Mouse (Mus musculus) c-Kit-positive CD71-positive TER-119-negative erythroid progenitor cells, embryonic 14.5 days (primary cell): Measurements from ENCODE around the gene Slc25a29.

Experiments used
- DNase-seq: peaks from one replicate; pipeline ENCODE4 v3.0.0-alpha.2; 2013; ENCODE audit warnings: low read depth

Slc25a29 gene

GRCm38 (mm10) chr12:108834337-108834736 lies 1.3 kb downstream of the Slc25a29 start:
- no peak for DNase-seq

DNA sequence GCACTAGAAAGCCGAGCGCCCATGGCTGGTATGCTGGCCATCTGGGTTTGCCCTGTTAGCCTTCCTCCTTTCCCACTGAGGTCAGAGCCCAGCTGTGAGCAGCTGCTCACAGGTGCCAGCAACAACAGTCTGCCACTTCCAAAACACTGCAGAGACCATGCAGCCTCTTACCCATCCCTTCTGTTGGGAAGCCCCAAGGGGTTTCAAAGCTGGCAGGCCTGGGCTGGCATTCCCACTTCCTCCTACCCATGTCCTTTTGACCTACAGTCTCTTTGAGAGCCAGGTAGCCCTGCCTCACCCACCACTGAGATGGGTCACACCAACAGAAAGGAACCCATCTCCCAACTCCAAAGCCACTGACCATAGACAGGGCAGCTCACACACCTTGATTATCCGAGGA lies 2.3 kb downstream of the Slc25a29 start:
- DNase-seq: no peak

DNA sequence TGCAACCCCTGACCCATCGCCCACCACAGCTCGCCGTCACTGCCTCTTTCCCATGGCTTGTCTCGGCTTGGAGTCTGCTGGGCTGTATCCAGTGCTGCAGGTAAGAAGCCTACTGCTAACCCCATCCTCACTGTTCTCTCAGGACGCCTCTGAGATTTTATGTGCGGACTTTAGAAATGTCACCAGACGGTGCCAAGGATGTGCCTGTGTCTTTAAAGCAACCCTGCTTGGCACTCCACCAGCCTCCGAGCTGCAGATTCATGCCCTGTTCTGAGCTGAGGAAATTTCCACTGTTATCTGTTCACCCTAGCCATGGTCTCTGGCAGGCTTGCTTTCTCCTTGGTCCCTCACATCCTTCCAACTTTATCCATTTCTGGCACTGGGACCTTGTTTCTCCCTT lies 2.8 kb downstream of the Slc25a29 start:
- no peak for DNase-seq

GRCm38 (mm10) chr12:108831966-108832643 lies 3.6 kb downstream of the Slc25a29 start:
- DNase-seq: no peak

GRCm38 (mm10) chr12:108830358-108830757 lies 5.3 kb downstream of the Slc25a29 start:
- DNase-seq: no peak

DNA sequence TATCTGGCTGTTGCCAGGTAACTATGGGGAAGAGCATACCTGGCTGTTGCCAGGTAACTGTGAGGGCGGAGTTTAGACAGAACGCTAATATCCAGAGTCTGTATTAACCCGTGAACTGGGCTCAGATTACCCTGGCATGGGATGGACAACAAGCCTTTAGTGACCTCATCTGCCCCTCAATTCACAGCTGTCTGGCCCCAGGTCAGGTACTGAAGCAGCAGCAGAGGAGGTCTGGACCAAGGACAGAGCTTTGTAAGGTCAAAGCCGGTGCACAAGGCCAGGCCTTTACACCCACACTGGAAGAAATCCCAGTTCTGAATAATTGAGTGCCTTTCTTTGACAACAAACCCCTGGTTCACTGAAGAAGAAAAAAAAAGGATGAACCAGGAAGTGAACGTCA lies 6.0 kb downstream of the Slc25a29 start:
- DNase-seq: no peak

DNA sequence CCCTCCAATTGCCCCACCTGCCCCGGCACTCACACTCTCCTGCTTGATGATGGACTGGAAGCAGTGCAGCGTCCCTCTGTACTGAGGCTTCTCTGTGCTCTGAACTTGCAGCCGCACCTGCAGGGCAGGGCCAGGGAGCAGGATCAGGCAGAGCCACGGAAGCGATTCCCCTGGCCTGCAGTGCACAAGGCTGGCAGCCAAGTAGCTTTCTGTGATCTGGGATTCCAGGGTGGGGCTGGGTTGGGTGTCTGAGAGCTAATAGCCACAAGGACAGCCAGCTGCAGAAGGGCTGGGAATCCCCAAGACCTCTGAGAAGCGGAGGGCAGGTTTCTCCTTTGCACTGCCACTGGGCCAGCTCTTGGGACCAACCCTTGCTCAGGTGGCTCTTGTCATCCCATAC lies 8.0 kb downstream of the Slc25a29 start:
- no peak for DNase-seq

- no peak for DNase-seq
These were observed 8.6 kb downstream of the Slc25a29 start for GRCm38 (mm10) chr12:108826958-108827535.

DNA sequence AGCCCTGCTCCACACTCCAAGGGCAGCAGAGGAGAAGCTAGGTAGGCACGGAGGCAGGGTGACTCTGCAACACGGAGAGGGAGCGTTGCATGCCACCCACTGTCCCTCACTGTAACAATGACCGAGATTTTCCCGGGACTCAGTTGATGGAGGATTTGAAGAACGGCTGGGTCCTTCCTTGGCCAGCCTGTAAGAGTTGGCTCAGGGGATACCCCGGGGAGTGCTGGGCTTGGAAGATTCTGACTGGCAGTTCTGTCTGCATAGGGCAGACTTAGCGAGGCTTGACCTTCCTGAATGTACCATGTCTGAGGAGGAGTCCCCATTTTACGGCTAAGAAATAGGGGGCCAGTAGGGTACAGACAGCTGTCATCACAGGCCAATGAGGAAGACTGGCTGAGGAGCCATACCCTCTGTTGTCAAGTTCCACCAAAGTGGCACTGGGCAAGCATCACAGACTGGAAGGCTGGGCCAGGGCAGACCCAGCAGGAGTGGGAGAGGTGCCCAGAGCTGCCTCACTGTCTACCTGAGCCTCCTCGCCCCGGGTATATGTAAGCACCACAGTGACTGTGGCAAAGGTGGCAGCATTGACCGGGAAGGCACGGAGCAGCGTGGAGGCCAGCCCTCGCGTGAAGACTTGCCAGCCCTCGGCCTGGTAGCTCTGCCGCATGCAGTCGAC lies 9.3 kb downstream of the Slc25a29 start:
- no peak for DNase-seq

DNA sequence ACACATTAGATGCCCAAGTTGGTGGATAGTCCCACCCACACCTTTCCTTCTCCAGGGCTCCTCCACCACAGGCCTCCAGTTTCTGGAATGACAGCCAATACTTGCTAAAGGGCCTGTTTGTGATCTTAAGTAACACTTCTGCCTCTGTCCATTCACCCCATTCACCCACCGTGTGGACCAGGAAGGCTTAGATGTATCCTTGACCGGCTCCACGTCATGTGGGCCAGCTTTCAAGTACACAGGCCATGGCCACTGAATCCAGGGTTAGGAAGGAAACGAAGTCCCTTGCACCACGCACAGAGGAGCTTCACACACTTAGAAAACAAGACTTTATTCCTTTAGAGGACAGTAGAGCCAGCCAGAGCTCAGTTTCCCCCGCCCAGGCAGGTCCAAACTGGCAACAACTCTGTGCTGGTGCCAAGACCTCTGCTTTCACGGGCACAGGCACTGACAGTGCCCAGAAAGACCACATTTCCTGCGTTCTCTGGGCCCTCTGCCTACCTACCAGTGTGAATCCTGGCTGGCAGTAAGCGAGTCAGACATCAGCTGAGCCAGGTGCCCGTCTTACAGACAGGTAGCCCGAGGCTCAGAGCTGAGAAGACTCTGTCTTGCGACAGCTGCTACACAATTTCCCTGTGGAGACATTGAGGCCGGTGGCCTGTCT lies 10.0 kb downstream of the Slc25a29 start:
- no peak for DNase-seq

- no peak for DNase-seq
These were observed 11.3 kb downstream of the Slc25a29 start for GRCm38 (mm10) chr12:108824225-108824874.

GRCm38 (mm10) chr12:108823036-108823435 lies 12.6 kb downstream of the Slc25a29 start:
- no peak for DNase-seq

DNA sequence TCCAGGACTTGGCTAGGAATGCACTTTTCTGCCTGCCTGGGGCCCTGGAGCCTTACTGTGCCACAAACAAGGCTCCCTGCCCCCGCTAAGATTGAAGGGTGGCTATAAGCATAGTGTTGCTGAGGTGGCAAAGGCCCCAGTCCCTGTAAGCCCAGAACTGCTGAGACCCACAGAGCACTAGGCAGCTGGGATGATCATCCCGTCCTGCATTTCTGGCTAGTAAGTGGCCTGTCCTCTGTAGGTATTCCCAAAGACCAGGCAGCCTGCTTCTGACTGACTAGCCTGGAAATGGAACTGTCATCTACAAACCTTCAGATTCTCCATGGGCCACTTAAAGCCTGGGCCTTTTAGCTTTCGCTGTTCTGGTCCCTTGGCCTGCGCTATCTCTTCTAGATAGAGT lies 15.2 kb downstream of the Slc25a29 start:
- DNase-seq: no peak

DNA sequence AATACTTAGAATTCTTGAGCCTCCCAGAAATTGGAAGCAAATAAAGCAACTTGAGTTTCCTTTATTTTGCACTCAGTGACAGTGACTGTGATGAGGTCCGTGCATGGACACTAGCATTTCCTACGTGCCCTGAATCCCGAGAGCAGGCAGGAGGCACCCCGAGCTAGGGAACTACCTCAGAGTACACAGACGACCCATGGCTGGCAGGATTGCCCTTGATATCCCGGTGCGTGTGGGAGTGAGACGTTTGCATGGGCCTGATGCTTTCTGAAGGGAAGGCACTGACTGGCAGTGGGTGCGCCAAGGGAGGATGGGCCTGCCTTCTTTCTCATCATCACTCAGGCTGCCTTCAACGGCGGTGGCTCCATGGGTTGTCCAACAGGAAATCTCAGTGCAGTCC lies 19.1 kb downstream of the Slc25a29 start:
- no peak for DNase-seq

- no peak for DNase-seq
These were observed 21.2 kb downstream of the Slc25a29 start for GRCm38 (mm10) chr12:108814470-108814869.

GRCm38 (mm10) chr12:108812463-108812862 lies 23.2 kb downstream of the Slc25a29 start:
- no peak for DNase-seq

- DNase-seq: no peak
These were observed 24.6 kb downstream of the Slc25a29 start for GRCm38 (mm10) chr12:108811133-108811532.

DNA sequence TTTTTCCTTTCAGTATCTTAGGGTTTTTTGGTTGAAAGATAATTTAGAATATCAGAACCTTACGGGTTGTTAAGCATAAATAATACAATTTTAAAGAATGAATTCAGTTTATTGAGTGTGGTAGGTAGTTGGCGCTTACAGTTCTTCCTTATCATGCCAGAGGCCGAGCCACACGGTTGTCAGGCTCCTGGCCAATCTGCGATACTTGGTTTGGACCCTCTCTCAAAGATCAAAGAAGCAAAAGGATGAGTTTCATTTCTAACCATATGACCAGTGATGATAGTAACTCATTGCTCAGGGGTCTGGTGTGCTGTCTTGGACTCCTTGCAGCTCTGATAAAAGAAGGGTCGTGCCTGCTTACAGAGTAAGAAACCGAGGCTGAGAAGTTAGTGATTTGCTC lies 25.4 kb downstream of the Slc25a29 start:
- DNase-seq: no peak

DNA sequence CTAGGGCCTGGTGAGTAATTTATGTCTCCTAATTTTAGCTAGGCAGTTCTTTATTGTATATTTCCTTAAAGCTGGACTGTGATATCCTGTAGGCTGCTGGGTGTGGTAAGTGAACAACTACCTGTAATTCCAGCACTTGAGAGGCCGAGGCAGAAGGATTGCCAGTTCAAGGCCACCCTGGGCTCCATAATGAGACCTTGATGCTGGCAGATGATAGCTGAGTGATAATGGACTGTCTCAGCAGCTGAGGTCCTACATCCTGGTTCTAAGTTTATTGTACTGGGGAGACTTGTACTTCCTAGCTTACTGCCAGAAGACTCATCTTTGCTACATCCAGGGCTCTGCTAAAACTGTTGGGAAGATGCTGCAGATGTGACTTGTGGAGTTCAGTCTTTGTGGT lies 25.9 kb downstream of the Slc25a29 start:
- no peak for DNase-seq

GRCm38 (mm10) chr12:108808465-108808864 lies 27.2 kb downstream of the Slc25a29 start:
- DNase-seq: no peak

GRCm38 (mm10) chr12:108804388-108804787 lies 31.3 kb downstream of the Slc25a29 start:
- DNase-seq: no peak

GRCm38 (mm10) chr12:108801613-108802012 lies 34.1 kb downstream of the Slc25a29 start:
- DNase-seq: no peak
